Mouse (Mus musculus) lung, embryonic 15.5 days (tissue): Measurements from ENCODE around the gene Olfr312. TPM values are rescaled to one million over a fixed set of nuclear protein-coding genes. Genes with fewer than 3 reads are reported as not detected.
A peak's percentile ranks its signal among the peaks of the same experiment; 100 is the strongest.
"Not testable (repeated sequence)": the region's sequence is repeated elsewhere in the genome, so short reads cannot be mapped to it uniquely, and the experiment has no call there.

ENCODE experiments used
- ATAC-seq: fragments of 200-750 bp; cut with Nextera tagmentation; 2 replicates; pipeline ENCODE4 v1.8.0; 2017; ENCODE audit warnings: moderate number of reproducible peaks, borderline replicate concordance; ENCODE audit not compliant: low FRiP score, low TSS enrichment; ENCODE audit errors: extremely low read depth
- H3K27ac ChIP-seq: fragments of 300-500 bp; sonication (generic); 2 replicates; pipeline ENCODE4 v1.5.1; 2015; ENCODE audit warnings: moderate library complexity, mild to moderate bottlenecking, inconsistent platforms
- H3K27me3 ChIP-seq: fragments of 300-500 bp; sonication (generic); 2 replicates; pipeline ENCODE4 v1.6.1; 2015; ENCODE audit warnings: inconsistent platforms
- H3K36me3 ChIP-seq: fragments of 300-500 bp; sonication (generic); 2 replicates; pipeline ENCODE4 v1.6.1; 2015; ENCODE audit warnings: inconsistent platforms
- H3K4me1 ChIP-seq: fragments of 300-500 bp; sonication (generic); 2 replicates; pipeline ENCODE4 v1.6.1; 2015; ENCODE audit warnings: inconsistent platforms
- H3K4me2 ChIP-seq: fragments of 300-500 bp; sonication (generic); 2 replicates; pipeline ENCODE4 v1.6.1; 2015; ENCODE audit warnings: inconsistent platforms, mild to moderate bottlenecking, moderate library complexity
- H3K4me3 ChIP-seq: fragments of 300-500 bp; sonication (generic); 2 replicates; pipeline ENCODE4 v1.5.1; 2015; ENCODE audit warnings: mild to moderate bottlenecking, inconsistent platforms
- H3K9ac ChIP-seq: fragments of 300-500 bp; sonication (generic); 2 replicates; pipeline ENCODE4 v1.6.1; 2015; ENCODE audit warnings: inconsistent platforms
- H3K9me3 ChIP-seq: fragments of 300-500 bp; sonication (generic); 2 replicates; pipeline ENCODE4 v1.6.1; 2016; ENCODE audit warnings: inconsistent platforms
- WGBS: fragments of 180-500 bp; shearing (Covaris S2); methylation state at CpG from one replicate; pipeline ENCODE4 v1.1.7; 2015; 5-methylcytosine and 5-hydroxymethylcytosine counted together
- polyA plus RNA-seq: library from polyadenylated mRNA; unstranded; fragments of >200 nt; fragmentation: Nextera tagmentation; extraction: Ambion mirVana; gene quantifications from 2 replicates; pipeline ENCODE4 v1.2.1, GENCODE M21; 2015

The Olfr312 gene
- not detected in 2 replicates for polyA plus RNA-seq

GRCm38 (mm10) chr11:58828937-58829336, at the start of gene Olfr312:
Gene Olfr312, plus strand, starts transcription at chr11:58829237.
- not testable (repeated sequence) for H3K27me3 ChIP-seq

GRCm38 (mm10) chr11:58782480-58783089, 46.5 kb upstream of the Olfr312 start, which contains the start of gene Olfr314:
Gene Olfr314, plus strand, starts transcription at chr11:58782952.
- Histone ChIP-seq H3K27me3 (no peaks in the 10 kb centered on the region), H3K9ac (no peak within 1 kb of the TSS), H3K9me3 (no peaks in the 10 kb centered on the region), H3K4me2 (no peak within 1 kb of the TSS), H3K27ac (no peak within 1 kb of the TSS), H3K4me3 (no peak within 1 kb of the TSS), H3K36me3 (no peaks in the 10 kb centered on the region), H3K4me1 (0 out of 2 replicates have a peak, but pooled peaks cover 3% of the 10 kb centered on the region)
- no peak for ATAC-seq
- 46% methylated on average over 6 of the region's 6 CpGs for WGBS

More at GRCm38 (mm10) chr11:58828937-58829336, at the start of gene Olfr312:
- not testable (repeated sequence) for H3K4me2 ChIP-seq, H3K27ac ChIP-seq, H3K9ac ChIP-seq, H3K4me1 ChIP-seq, H3K36me3 ChIP-seq, H3K4me3 ChIP-seq, H3K9me3 ChIP-seq, ATAC-seq

GRCm38 (mm10) chr11:58784182-58784581, 44.9 kb upstream of the Olfr312 start:
- Histone ChIP-seq H3K4me2 (no peak overlapping the region), H3K27me3 (no peaks in the 10 kb centered on the region), H3K4me3 (no peak overlapping the region), H3K27ac (no peak overlapping the region), H3K36me3 (no peaks in the 10 kb centered on the region), H3K4me1 (0 out of 2 replicates have a peak, but pooled peaks cover 3% of the 10 kb centered on the region), H3K9ac (no peak overlapping the region), H3K9me3 (no peaks in the 10 kb centered on the region)
- no peak for ATAC-seq
- 80% methylated on average over 2 of the region's 2 CpGs for WGBS

- no peaks in the 10 kb centered on the region for H3K9me3 ChIP-seq
- 74% methylated on average over 10 of the region's 10 CpGs for WGBS
- H3K4me2 ChIP-seq, result no peak overlapping the region
- H3K9ac ChIP-seq, result no peak overlapping the region
- no peaks in the 10 kb centered on the region for H3K36me3 ChIP-seq
- H3K4me3 ChIP-seq, result no peak overlapping the region
- no peaks in the 10 kb centered on the region for H3K27me3 ChIP-seq
- 0 out of 2 replicates have a peak, but pooled peaks cover 3% of the 10 kb centered on the region for H3K4me1 ChIP-seq
- no peak overlapping the region for H3K27ac ChIP-seq
- ATAC-seq, result no peak
Observed at GRCm38 (mm10) chr11:58787651-58788050, 41.4 kb upstream of the Olfr312 start.

- Histone ChIP-seq H3K27ac (no peak overlapping the region), H3K9ac (no peak overlapping the region), H3K4me3 (no peak overlapping the region), H3K9me3 (no peaks in the 10 kb centered on the region), H3K36me3 (no peaks in the 10 kb centered on the region), H3K27me3 (no peaks in the 10 kb centered on the region), H3K4me1 (0 out of 2 replicates have a peak, but pooled peaks cover 3% of the 10 kb centered on the region), H3K4me2 (no peak overlapping the region)
- 73% methylated on average over 8 of the region's 8 CpGs for WGBS
- no peak for ATAC-seq
Observed at GRCm38 (mm10) chr11:58788346-58788745, 40.7 kb upstream of the Olfr312 start.

- Histone ChIP-seq H3K4me2 (no peak overlapping the region), H3K9me3 (no peaks in the 10 kb centered on the region), H3K27me3 (no peaks in the 10 kb centered on the region), H3K4me3 (no peak overlapping the region), H3K9ac (no peak overlapping the region), H3K36me3 (no peaks in the 10 kb centered on the region), H3K27ac (no peak overlapping the region), H3K4me1 (0 out of 2 replicates have a peak, but pooled peaks cover 3% of the 10 kb centered on the region)
- ATAC-seq, result no peak
- 20% methylated on average over 3 of the region's 3 CpGs for WGBS
Observed at GRCm38 (mm10) chr11:58789532-58789931, 39.5 kb upstream of the Olfr312 start.

GRCm38 (mm10) chr11:58790053-58790452, 39.0 kb upstream of the Olfr312 start:
- Histone ChIP-seq H3K27ac (no peak overlapping the region), H3K27me3 (no peaks in the 10 kb centered on the region), H3K4me3 (no peak overlapping the region), H3K36me3 (no peaks in the 10 kb centered on the region), H3K4me2 (no peak overlapping the region), H3K4me1 (no peaks in the 10 kb centered on the region), H3K9me3 (no peaks in the 10 kb centered on the region), H3K9ac (no peak overlapping the region)
- 51% methylated on average over 2 of the region's 2 CpGs for WGBS
- ATAC-seq, result no peak

- Histone ChIP-seq H3K9me3 (no peaks in the 10 kb centered on the region), H3K4me1 (no peaks in the 10 kb centered on the region), H3K9ac (no peak overlapping the region), H3K4me2 (no peak overlapping the region), H3K36me3 (no peaks in the 10 kb centered on the region), H3K4me3 (no peak overlapping the region), H3K27me3 (no peaks in the 10 kb centered on the region), H3K27ac (no peak overlapping the region)
- no peak for ATAC-seq
- 59% methylated on average over 6 of the region's 6 CpGs for WGBS
Observed at GRCm38 (mm10) chr11:58790646-58791045, 38.4 kb upstream of the Olfr312 start.

GRCm38 (mm10) chr11:58795856-58796255, 33.2 kb upstream of the Olfr312 start:
- no peak for ATAC-seq

GRCm38 (mm10) chr11:58796850-58797249, 32.2 kb upstream of the Olfr312 start:
- no peak for ATAC-seq
- WGBS, result 64% methylated on average over 7 of the region's 7 CpGs
- Histone ChIP-seq H3K36me3 (no peaks in the 10 kb centered on the region), H3K4me1 (0 out of 2 replicates have a peak, but pooled peaks cover 3% of the 10 kb centered on the region), H3K9me3 (no peaks in the 10 kb centered on the region), H3K4me3 (no peak overlapping the region), H3K9ac (no peak overlapping the region), H3K27ac (no peak overlapping the region), H3K4me2 (no peak overlapping the region), H3K27me3 (no peaks in the 10 kb centered on the region)

More at GRCm38 (mm10) chr11:58795856-58796255, 33.2 kb upstream of the Olfr312 start:
- 83% methylated on average over 2 of the region's 2 CpGs for WGBS
- Histone ChIP-seq H3K27ac (no peak overlapping the region), H3K9ac (no peak overlapping the region), H3K4me2 (no peak overlapping the region), H3K36me3 (no peaks in the 10 kb centered on the region), H3K4me1 (no peaks in the 10 kb centered on the region), H3K9me3 (no peaks in the 10 kb centered on the region), H3K4me3 (no peak overlapping the region), H3K27me3 (no peaks in the 10 kb centered on the region)

- Histone ChIP-seq H3K27ac (no peak overlapping the region), H3K4me1 (0 out of 2 replicates have a peak, but pooled peaks cover 4% of the 10 kb centered on the region), H3K9me3 (no peaks in the 10 kb centered on the region), H3K4me2 (no peak overlapping the region), H3K36me3 (no peaks in the 10 kb centered on the region), H3K4me3 (no peak overlapping the region), H3K27me3 (no peaks in the 10 kb centered on the region), H3K9ac (no peak overlapping the region)
- ATAC-seq, result no peak
- 72% methylated on average over 5 of the region's 5 CpGs for WGBS
Observed at GRCm38 (mm10) chr11:58799747-58800146, 29.3 kb upstream of the Olfr312 start.

- no peak within 1 kb of the TSS for H3K4me3 ChIP-seq
Observed at GRCm38 (mm10) chr11:58801558-58802228, 27.3 kb upstream of the Olfr312 start, which contains the start of gene Fam183b. Gene Fam183b, minus strand, starts transcription at chr11:58801960.

More at GRCm38 (mm10) chr11:58801558-58802228, 27.3 kb upstream of the Olfr312 start, which contains the start of gene Fam183b:
- Histone ChIP-seq H3K27me3 (no peaks in the 10 kb centered on the region), H3K9ac (no peak within 1 kb of the TSS), H3K27ac (no peak within 1 kb of the TSS), H3K36me3 (no peaks in the 10 kb centered on the region), H3K9me3 (no peaks in the 10 kb centered on the region), H3K4me1 (0 out of 2 replicates have a peak, but pooled peaks cover 4% of the 10 kb centered on the region), H3K4me2 (peak within 1 kb of the TSS; percentile 14)
- ATAC-seq, result no peak
- 18% methylated on average over 14 of the region's 14 CpGs for WGBS
